Mouse (Mus musculus): ENCODE data around the gene Utp18. TPM values are rescaled to one million over a fixed set of nuclear protein-coding genes. Genes with fewer than 3 reads are reported as not detected.
"Not testable (repeated sequence)": the region's sequence is repeated elsewhere in the genome, so short reads cannot be mapped to it uniquely, and the experiment has no call there.

Utp18 gene
- total RNA-seq (2021), result 10 to 100 TPM; 22.2 to 22.3 TPM
- polyA plus RNA-seq (2012; rRNA removed), result 5.2 and 7.1 TPM in 2 replicates
- long read RNA-seq, transcript Utp18-201 (14 exons, 2,613 nt), result major isoform, 27 of 29 reads
- long read RNA-seq, partial matches to known transcripts, result 1 of 29 reads
- long read RNA-seq, other reads (novel, unspliced or antisense), result 1 of 29 reads

DNA sequence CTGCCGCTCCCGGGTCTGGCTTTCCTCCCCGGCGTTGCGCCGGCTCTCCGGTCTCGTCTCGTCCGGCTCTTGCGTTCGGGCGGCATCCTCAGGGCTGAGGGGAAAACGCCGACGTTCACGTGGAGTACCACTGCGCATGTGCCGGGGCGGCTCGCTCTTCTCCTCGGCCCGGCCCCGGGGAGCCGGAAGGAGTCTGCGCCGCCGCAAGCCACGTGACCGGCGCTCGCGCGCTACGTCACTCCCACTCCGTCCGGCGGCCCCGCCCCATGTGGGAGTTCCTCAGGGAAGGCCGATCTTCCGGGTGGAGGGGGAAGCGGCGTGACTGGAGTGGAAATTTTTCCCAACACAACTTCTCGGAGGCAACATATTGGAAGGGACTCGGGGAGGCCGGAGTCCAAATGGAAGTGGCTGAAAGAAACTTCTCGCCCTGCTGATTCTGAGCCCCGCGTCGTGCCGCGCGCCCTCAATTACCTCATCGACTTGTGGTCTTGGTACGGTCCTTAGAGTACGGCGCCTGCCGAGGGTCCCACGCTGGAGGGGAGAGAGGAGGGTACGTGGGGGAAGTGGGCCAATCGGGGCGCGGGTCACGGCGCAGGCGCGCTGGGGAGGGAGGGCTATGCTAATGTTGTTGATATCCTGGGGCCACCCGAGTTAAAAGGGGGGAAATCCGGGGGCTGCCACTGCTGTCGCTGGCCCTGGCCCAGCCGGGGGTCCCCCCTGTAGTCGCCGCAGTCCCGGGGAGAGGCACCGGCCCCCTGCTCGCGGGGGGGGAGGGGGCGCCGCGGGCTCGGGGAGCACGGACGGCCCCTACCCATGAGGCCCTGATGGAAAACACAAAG is at the start of gene Utp18, which contains the start of gene Mbtd1:
TSS of gene Utp18 (minus strand) at position 195 of the 839 bp plus-strand sequence.
TSS of gene Mbtd1 (plus strand) at position 281 of the 839 bp plus-strand sequence.
- DNase-seq, result peak; percentile 99

GRCm38 (mm10) chr11:93929106-93929505 is 43.5 kb upstream of the Utp18 start:
- no peak for DNase-seq

DNA sequence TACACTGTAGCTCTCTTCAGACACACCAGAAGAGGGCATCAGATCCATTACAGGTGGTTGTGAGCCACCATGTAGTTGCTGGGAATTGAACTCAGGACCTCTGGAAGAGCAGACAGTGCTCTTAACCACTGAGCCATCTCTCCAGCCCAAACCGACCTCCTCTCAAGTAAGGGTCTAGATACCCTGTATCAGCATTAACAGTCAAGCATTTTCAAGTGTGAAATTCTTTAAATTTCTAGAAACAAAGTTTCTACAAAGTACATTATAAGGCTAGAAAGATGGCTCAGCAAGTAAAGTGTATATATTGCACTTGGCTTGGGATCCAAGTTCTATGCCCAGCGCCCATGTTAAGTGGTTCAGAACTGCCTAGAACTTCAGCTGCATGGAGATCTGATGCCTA is 29.5 kb upstream of the Utp18 start:
- not testable (repeated sequence) for DNase-seq

GRCm38 (mm10) chr11:93911603-93912002 is 26.0 kb upstream of the Utp18 start:
- DNase-seq, result no peak

DNA sequence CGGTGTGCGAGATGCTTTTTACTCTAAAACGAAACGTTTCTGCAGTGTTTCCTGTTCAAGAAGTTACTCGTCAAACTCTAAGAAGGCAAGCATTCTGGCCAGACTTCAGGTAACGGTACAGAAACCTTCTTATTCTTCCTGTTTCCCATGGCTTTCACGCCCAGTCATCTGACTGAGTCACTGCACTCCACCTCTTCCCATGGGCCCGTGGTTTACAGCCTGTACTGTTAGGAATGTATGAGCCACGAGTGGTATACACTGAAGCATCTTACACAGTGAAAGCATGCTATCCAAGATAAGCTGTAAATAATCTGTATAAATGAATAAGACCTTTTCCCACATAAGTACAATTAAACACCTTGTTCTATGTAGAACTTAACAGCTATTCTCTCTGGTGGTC is 23.3 kb upstream of the Utp18 start:
- DNase-seq, result no peak

GRCm38 (mm10) chr11:93907839-93908238 is 22.3 kb upstream of the Utp18 start:
- DNase-seq, result no peak

DNA sequence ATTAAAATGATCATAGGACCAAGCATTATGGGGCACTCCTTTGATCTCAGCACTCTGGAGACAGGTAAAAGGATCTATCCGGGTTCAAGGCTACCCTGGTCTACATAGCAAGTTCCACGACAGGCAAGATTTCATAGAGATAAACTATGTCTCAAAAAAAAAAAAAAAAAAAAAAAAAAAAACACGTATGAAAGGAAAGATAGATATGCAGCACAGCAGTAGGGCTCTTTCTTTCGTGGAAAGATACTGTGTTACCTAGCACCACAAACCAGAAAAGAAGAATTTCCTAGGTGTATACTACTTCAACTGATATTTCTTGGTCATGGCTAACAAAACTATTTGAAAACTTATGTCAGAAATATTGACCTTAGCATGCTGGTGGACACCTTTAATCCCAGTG is 21.3 kb upstream of the Utp18 start:
- no peak for DNase-seq

GRCm38 (mm10) chr11:93897732-93898131 is 12.2 kb upstream of the Utp18 start:
- DNase-seq, result no peak

- no peak for DNase-seq
These were observed 1.5 kb upstream of the Utp18 start for GRCm38 (mm10) chr11:93887080-93887447.

GRCm38 (mm10) chr11:93886411-93887079 is 979 bp upstream of the Utp18 start:
- peak; percentile 22 for DNase-seq

DNA sequence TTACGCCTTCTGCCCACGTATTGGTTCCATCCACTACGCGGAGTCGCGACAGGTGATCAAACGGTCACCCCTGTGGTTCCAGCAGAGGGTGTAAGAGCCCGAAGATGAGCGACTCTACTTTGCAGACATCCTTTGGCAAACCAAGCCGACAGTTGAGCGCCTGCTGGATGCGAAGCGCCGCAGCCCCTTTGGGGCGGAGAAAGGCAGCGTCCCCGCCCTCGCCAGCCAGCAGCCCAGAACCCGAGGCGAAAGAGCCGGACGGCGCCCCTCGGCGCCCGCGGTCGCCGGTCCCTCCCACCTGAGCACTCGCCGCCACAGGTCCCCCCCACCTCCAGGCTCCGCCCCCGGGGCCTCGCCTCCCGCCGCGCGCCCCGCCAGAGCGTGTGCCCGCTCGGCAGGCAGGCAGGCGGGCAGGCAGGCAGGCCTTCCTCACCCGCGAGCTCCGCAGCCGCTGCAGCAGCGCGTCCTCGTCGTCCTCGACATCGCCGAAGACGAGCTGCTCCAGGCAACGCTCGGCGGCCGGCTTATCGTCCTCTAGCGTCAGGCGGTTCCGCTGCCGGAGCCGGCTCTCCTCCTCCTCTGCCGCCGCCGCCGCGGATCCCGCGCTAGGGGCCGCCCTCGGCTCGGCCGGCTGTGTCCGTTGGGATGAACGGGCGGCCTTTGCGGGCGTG is 530 bp downstream of the Utp18 start:
- DNase-seq, result peak; percentile 83

DNA sequence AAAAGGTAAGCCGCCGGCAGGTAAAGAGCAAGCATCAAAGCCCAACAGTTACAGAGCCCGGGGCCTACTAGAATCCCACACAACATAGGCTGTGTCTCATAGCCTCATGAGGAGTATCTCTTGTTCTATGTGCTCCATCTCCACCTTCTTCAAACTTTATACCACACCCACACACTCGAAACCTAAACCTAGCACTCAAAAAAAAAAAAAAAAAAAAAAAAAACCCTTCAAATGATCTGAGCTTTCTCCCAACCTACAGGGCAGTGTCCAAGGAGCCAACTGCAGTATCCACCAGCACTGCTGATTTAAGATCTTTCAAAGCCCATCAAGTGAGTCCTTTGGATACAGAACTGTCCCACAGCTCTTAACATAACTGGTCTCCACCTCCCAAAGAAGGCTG is 1.5 kb downstream of the Utp18 start:
- DNase-seq, result no peak

- no peak for DNase-seq
These were observed 22.9 kb downstream of the Utp18 start for GRCm38 (mm10) chr11:93862638-93863037.

GRCm38 (mm10) chr11:93862045-93862623 is 23.4 kb downstream of the Utp18 start:
- no peak for DNase-seq

GRCm38 (mm10) chr11:93861193-93861592 is 24.4 kb downstream of the Utp18 start:
- DNase-seq, result no peak

GRCm38 (mm10) chr11:93860540-93861172 is 24.9 kb downstream of the Utp18 start:
- no peak for DNase-seq

DNA sequence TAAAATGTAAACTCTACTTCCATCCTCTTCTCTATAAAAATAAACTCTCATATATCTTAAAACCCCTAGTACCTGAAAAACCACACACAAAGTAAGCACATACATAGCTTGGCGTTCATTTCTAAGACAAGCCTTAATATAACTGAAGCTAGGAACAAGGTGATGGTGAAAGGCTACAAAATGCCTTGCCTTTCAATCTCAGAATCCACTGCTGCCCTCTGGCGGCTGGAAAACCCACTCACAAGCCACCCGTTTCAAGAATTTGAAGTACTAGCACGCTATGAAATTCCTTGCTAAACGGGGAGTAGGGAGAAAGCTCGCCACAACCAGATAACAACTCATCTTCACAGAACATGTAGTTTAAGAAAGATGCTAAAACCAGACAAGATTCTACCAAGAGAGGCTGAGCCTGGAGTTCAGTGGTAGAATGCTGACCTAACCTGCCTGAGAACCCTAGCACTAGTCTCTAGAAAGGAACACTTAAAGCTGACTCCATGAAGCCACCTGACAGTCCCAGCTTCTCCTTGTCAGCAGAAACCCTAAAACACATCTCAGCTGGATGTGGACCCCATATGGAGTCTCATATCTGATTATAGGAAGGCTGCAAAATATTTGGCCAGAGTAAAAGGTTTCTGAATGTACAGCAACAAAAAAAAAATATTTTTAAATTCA is 29.1 kb downstream of the Utp18 start:
- DNase-seq, result peak; percentile 68

DNA sequence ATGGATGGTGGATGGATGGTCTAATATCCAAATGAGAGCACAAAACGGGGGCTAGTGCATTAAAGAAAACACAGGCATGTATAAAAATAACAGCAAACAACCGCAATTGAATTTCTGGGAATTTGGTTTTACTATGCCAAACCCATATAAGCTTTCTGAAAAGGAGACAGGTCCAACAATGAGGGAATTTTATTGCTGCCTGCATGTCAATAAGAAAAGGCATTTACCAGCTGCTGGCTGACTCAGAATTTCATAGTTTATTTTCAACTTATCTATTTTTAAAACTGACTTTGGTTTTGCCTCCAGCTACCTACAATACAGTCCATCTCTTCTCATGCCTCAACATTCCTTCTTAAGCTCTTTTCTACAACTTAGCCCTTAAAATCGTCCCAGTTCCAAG is 33.0 kb downstream of the Utp18 start:
- no peak for DNase-seq

- no peak for DNase-seq
These were observed 38.2 kb downstream of the Utp18 start for GRCm38 (mm10) chr11:93847342-93847741.

GRCm38 (mm10) chr11:93835800-93836199 is 49.8 kb downstream of the Utp18 start:
- DNase-seq, result no peak

DNA sequence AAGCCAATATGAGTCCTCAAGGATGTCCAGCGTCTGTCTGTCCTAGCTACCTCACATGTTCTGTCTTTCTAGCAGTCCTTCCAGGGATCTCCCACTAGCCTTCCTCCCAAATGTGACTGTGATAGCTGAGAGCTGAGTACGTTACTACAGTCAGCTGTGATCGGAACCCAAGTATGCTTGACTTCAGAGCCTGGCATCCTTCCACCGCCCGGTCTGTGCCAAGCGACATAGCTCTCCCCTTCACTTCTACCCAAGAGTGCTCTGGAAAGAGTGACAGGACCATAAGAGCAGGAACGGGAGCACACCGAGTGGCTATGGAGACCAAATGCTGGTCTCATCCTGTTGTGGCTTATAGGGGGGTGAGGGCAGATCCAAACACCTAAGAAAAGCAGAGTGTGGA is 55.6 kb downstream of the Utp18 start:
- DNase-seq, result no peak

Measured in adrenal gland, adult 2 months (tissue).